Mouse (Mus musculus) inflammation-experienced regulatory T-cells, adult 16 weeks (primary cell): Measurements from ENCODE around the gene Tiam1. TPM values are rescaled to one million over a fixed set of nuclear protein-coding genes. Genes with fewer than 3 reads are reported as not detected.

Experiments used
- polyA plus RNA-seq: library from polyadenylated mRNA; unstranded; fragments of 100-300 nt; shearing (Covaris generic); gene quantifications from one replicate; pipeline ENCODE4 v1.2.1, GENCODE M21; 2017

Tiam1 gene
- 47.0 TPM for polyA plus RNA-seq

DNA sequence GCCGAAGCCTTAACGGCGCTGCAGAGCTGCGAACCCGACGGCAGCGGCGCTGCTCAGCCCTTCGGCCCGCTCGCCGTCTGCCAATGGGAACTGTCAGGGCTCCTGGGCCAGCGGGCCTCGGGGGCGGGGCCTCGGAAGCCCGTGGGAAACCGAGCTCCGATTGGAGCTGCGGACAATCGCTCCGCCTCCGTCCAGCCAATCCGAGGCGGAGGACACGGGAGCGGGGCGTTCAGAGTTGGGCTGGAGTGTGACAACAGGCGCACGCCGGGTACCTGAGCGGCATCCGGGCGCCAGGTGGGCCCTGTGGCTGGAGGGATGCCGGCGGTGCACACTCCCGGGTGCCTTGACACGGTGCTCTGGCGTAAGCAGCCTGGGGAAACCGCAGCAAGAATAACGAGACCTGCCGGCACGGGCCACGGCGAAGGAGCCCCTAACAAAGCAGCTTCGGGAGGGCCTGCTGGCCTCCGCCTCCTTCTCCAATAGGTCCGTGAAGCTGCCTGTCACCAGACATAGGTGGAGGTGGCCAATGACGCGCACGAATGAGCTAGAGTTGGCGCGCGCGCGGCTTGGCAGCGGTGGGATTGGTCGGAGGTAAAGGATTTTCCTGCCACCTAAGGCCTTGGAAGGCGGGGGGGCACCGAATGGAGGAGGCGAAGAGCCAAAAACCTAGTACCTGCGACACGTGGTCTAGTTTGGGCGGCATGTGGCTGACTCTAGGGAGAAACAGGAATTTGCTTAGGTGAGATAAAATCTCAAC is at the start of gene Tiam1:
Tiam1 (minus strand) TSS at position 10 of the 757 bp plus-strand sequence.

Other genes with a start within 250 kb of the Tiam1 start
- gene Sod1, start 77.0 kb upstream of the Tiam1 start, polyA plus RNA-seq: 85.3 TPM
- gene Scaf4, start 140.7 kb upstream of the Tiam1 start, polyA plus RNA-seq: 12.9 TPM
- 0.17 TPM for gene Hunk, start 242.2 kb upstream of the Tiam1 start, polyA plus RNA-seq